Mouse (Mus musculus): ENCODE results near the gene Itfg2. TPM values are rescaled to one million over a fixed set of nuclear protein-coding genes. Genes with fewer than 3 reads are reported as not detected.

Itfg2 gene
- polyA plus RNA-seq, 1 experiment from 2014 or later, result 35.6 TPM

- H3K4me1 ChIP-seq (ENCODE audit: insufficient read depth, low read length), result 0 out of 2 replicates have a peak, but pooled peaks cover 3% of the 10 kb centered on the region
- H3K9ac ChIP-seq (replicated peaks; ENCODE audit: low read length), result no peak overlapping the region
- no peaks in the 10 kb centered on the region for H3K36me3 ChIP-seq (ENCODE audit: insufficient read depth, low read length)
- no peaks in the 10 kb centered on the region for H3K27me3 ChIP-seq (ENCODE audit: insufficient read depth, low read length)
- ATAC-seq (ENCODE audit: low FRiP score, low TSS enrichment), result no peak
- H3K9me3 ChIP-seq (ENCODE audit: low read length), result no peaks in the 10 kb centered on the region
- no peak overlapping the region for H3K4me3 ChIP-seq (ENCODE audit: low read length)
- 58% methylated on average over 2 of the region's 2 CpGs for WGBS
- peak overlapping the region; percentile 60; the same call in 1 of the 2 replicates for H3K27ac ChIP-seq (ENCODE audit: low read length)
- H3K4me2 ChIP-seq (replicated peaks; ENCODE audit: low read depth, low read length), result no peak overlapping the region
These were observed 3.7 kb downstream of the Itfg2 start for GRCm38 (mm10) chr6:128421036-128421435.

GRCm38 (mm10) chr6:128418076-128418475, 6.7 kb downstream of the Itfg2 start:
- Histone ChIP-seq H3K9ac (replicated peaks; ENCODE audit: low read length) (no peak overlapping the region), H3K36me3 (ENCODE audit: insufficient read depth, low read length) (peaks cover 8% of the 10 kb centered on the region; the same call in 1 of the 2 replicates), H3K27ac (ENCODE audit: low read length) (no peak overlapping the region), H3K4me1 (ENCODE audit: insufficient read depth, low read length) (no peaks in the 10 kb centered on the region), H3K9me3 (ENCODE audit: low read length) (no peaks in the 10 kb centered on the region), H3K27me3 (ENCODE audit: insufficient read depth, low read length) (no peaks in the 10 kb centered on the region), H3K4me2 (replicated peaks; ENCODE audit: low read depth, low read length) (no peak overlapping the region), H3K4me3 (ENCODE audit: low read length) (no peak overlapping the region)
- 91% methylated on average over 1 of the region's 1 CpGs for WGBS
- no peak for ATAC-seq (ENCODE audit: low FRiP score, low TSS enrichment)

GRCm38 (mm10) chr6:128416169-128416568, 8.6 kb downstream of the Itfg2 start:
- no peak overlapping the region for H3K4me3 ChIP-seq (ENCODE audit: low read length)
- ATAC-seq (ENCODE audit: low FRiP score, low TSS enrichment), result no peak
- H3K36me3 ChIP-seq (ENCODE audit: insufficient read depth, low read length), result peaks cover 20% of the 10 kb centered on the region; the same call in 1 of the 2 replicates
- H3K27me3 ChIP-seq (ENCODE audit: insufficient read depth, low read length), result no peaks in the 10 kb centered on the region
- no peak overlapping the region for H3K4me2 ChIP-seq (replicated peaks; ENCODE audit: low read depth, low read length)
- H3K9me3 ChIP-seq (ENCODE audit: low read length), result no peaks in the 10 kb centered on the region
- H3K9ac ChIP-seq (replicated peaks; ENCODE audit: low read length), result no peak overlapping the region
- 87% methylated on average over 5 of the region's 5 CpGs for WGBS
- no peak overlapping the region for H3K27ac ChIP-seq (ENCODE audit: low read length)
- H3K4me1 ChIP-seq (ENCODE audit: insufficient read depth, low read length), result no peaks in the 10 kb centered on the region

GRCm38 (mm10) chr6:128411115-128411514, 13.6 kb downstream of the Itfg2 start:
- no peak overlapping the region for H3K4me2 ChIP-seq (replicated peaks; ENCODE audit: low read depth, low read length)
- H3K4me1 ChIP-seq (ENCODE audit: insufficient read depth, low read length), result no peaks in the 10 kb centered on the region
- H3K36me3 ChIP-seq (ENCODE audit: insufficient read depth, low read length), result peaks cover 61% of the 10 kb centered on the region
- no peak overlapping the region for H3K4me3 ChIP-seq (ENCODE audit: low read length)
- 0 out of 2 replicates have a peak, but pooled peaks have one; percentile 1 for ATAC-seq (ENCODE audit: low FRiP score, low TSS enrichment)
- 13% methylated on average over 3 of the region's 3 CpGs for WGBS
- no peaks in the 10 kb centered on the region for H3K27me3 ChIP-seq (ENCODE audit: insufficient read depth, low read length)
- H3K9ac ChIP-seq (replicated peaks; ENCODE audit: low read length), result no peak overlapping the region
- H3K9me3 ChIP-seq (ENCODE audit: low read length), result no peaks in the 10 kb centered on the region
- no peak overlapping the region for H3K27ac ChIP-seq (ENCODE audit: low read length)

GRCm38 (mm10) chr6:128410305-128410704, 14.4 kb downstream of the Itfg2 start:
- Histone ChIP-seq H3K36me3 (ENCODE audit: insufficient read depth, low read length) (peaks cover 61% of the 10 kb centered on the region), H3K4me1 (ENCODE audit: insufficient read depth, low read length) (no peaks in the 10 kb centered on the region), H3K27me3 (ENCODE audit: insufficient read depth, low read length) (no peaks in the 10 kb centered on the region), H3K4me2 (replicated peaks; ENCODE audit: low read depth, low read length) (no peak overlapping the region), H3K4me3 (ENCODE audit: low read length) (no peak overlapping the region), H3K27ac (ENCODE audit: low read length) (no peak overlapping the region), H3K9me3 (ENCODE audit: low read length) (no peaks in the 10 kb centered on the region), H3K9ac (replicated peaks; ENCODE audit: low read length) (no peak overlapping the region)
- 92% methylated on average over 13 of the region's 13 CpGs for WGBS
- no peak for ATAC-seq (ENCODE audit: low FRiP score, low TSS enrichment)

- H3K9ac ChIP-seq (replicated peaks; ENCODE audit: low read length), result no peak overlapping the region
- peaks cover 56% of the 10 kb centered on the region for H3K36me3 ChIP-seq (ENCODE audit: insufficient read depth, low read length)
- no peak for ATAC-seq (ENCODE audit: low FRiP score, low TSS enrichment)
- no peak overlapping the region for H3K4me3 ChIP-seq (ENCODE audit: low read length)
- 84% methylated on average over 7 of the region's 7 CpGs for WGBS
- H3K27ac ChIP-seq (ENCODE audit: low read length), result no peak overlapping the region
- no peaks in the 10 kb centered on the region for H3K27me3 ChIP-seq (ENCODE audit: insufficient read depth, low read length)
- no peaks in the 10 kb centered on the region for H3K4me1 ChIP-seq (ENCODE audit: insufficient read depth, low read length)
- no peak overlapping the region for H3K4me2 ChIP-seq (replicated peaks; ENCODE audit: low read depth, low read length)
- no peaks in the 10 kb centered on the region for H3K9me3 ChIP-seq (ENCODE audit: low read length)
These were observed 16.1 kb downstream of the Itfg2 start for GRCm38 (mm10) chr6:128408544-128409125.

- no peak overlapping the region for H3K9ac ChIP-seq (replicated peaks; ENCODE audit: low read length)
- WGBS, result 49% methylated on average over 5 of the region's 5 CpGs
- H3K27ac ChIP-seq (ENCODE audit: low read length), result no peak overlapping the region
- peaks cover 16% of the 10 kb centered on the region for H3K4me1 ChIP-seq (ENCODE audit: insufficient read depth, low read length)
- H3K4me3 ChIP-seq (ENCODE audit: low read length), result no peak overlapping the region
- no peaks in the 10 kb centered on the region for H3K9me3 ChIP-seq (ENCODE audit: low read length)
- ATAC-seq (ENCODE audit: low FRiP score, low TSS enrichment), result no peak
- peaks cover 33% of the 10 kb centered on the region for H3K36me3 ChIP-seq (ENCODE audit: insufficient read depth, low read length)
- no peaks in the 10 kb centered on the region for H3K27me3 ChIP-seq (ENCODE audit: insufficient read depth, low read length)
- H3K4me2 ChIP-seq (replicated peaks; ENCODE audit: low read depth, low read length), result no peak overlapping the region
These were observed 20.0 kb downstream of the Itfg2 start for GRCm38 (mm10) chr6:128404708-128405107.

- peak overlapping the region; percentile 54 for H3K4me2 ChIP-seq (replicated peaks; ENCODE audit: low read depth, low read length)
- no peaks in the 10 kb centered on the region for H3K36me3 ChIP-seq (ENCODE audit: insufficient read depth, low read length)
- H3K27me3 ChIP-seq (ENCODE audit: insufficient read depth, low read length), result no peaks in the 10 kb centered on the region
- peak; percentile 90 for ATAC-seq (ENCODE audit: low FRiP score, low TSS enrichment)
- no peaks in the 10 kb centered on the region for H3K9me3 ChIP-seq (ENCODE audit: low read length)
- H3K9ac ChIP-seq (replicated peaks; ENCODE audit: low read length), result peak overlapping the region; percentile 51
- 27% methylated on average over 21 of the region's 21 CpGs for WGBS
- H3K27ac ChIP-seq (ENCODE audit: low read length), result peak overlapping the region; percentile 76
- H3K4me3 ChIP-seq (ENCODE audit: low read length), result peak overlapping the region; percentile 32
- H3K4me1 ChIP-seq (ENCODE audit: insufficient read depth, low read length), result peaks cover 24% of the 10 kb centered on the region
These were observed 25.1 kb downstream of the Itfg2 start for GRCm38 (mm10) chr6:128399421-128400185.

GRCm38 (mm10) chr6:128398996-128399395, 25.7 kb downstream of the Itfg2 start, which contains the start of gene Nrip2:
TSS of gene Nrip2 (plus strand) at chr6:128399296.
- Histone ChIP-seq H3K4me2 (replicated peaks; ENCODE audit: low read depth, low read length) (peak within 1 kb of the TSS; percentile 54), H3K4me3 (ENCODE audit: low read length) (peak within 1 kb of the TSS; percentile 32), H3K4me1 (ENCODE audit: insufficient read depth, low read length) (peaks cover 24% of the 10 kb centered on the region), H3K36me3 (ENCODE audit: insufficient read depth, low read length) (no peaks in the 10 kb centered on the region), H3K27ac (ENCODE audit: low read length) (peak within 1 kb of the TSS; percentile 77), H3K9me3 (ENCODE audit: low read length) (no peaks in the 10 kb centered on the region), H3K27me3 (ENCODE audit: insufficient read depth, low read length) (no peaks in the 10 kb centered on the region), H3K9ac (replicated peaks; ENCODE audit: low read length) (peak within 1 kb of the TSS; percentile 51)
- no peak for ATAC-seq (ENCODE audit: low FRiP score, low TSS enrichment)
- 59% methylated on average over 3 of the region's 3 CpGs for WGBS

All from kidney, embryonic 16.5 days (tissue).